Mouse (Mus musculus): ENCODE data around the gene Tmem230.
A peak's percentile ranks its signal among the peaks of the same experiment; 100 is the strongest.
"Not testable (repeated sequence)": the region's sequence is repeated elsewhere in the genome, so short reads cannot be mapped to it uniquely, and the experiment has no call there.

The Tmem230 gene

GRCm38 (mm10) chr2:132270331-132270951 is 22.8 kb upstream of the Tmem230 start:
- DNase-seq: no peak

GRCm38 (mm10) chr2:132269217-132269616 is 21.6 kb upstream of the Tmem230 start:
- no peak for DNase-seq

- DNase-seq: no peak
Measured at GRCm38 (mm10) chr2:132266086-132266485, 18.5 kb upstream of the Tmem230 start.

- no peak for DNase-seq
Measured at GRCm38 (mm10) chr2:132265196-132265595, 17.6 kb upstream of the Tmem230 start.

GRCm38 (mm10) chr2:132264266-132264710 is 16.7 kb upstream of the Tmem230 start:
- DNase-seq: no peak

GRCm38 (mm10) chr2:132263421-132264265 is 16.0 kb upstream of the Tmem230 start:
- DNase-seq: peak; percentile 47

GRCm38 (mm10) chr2:132262879-132263398 is 15.3 kb upstream of the Tmem230 start, which contains the start of gene Cds2:
Gene Cds2, plus strand, starts transcription at chr2:132263148.
- DNase-seq: peak; percentile 99

- DNase-seq: no peak
Measured at GRCm38 (mm10) chr2:132262175-132262574, 14.6 kb upstream of the Tmem230 start.

- no peak for DNase-seq
Measured at GRCm38 (mm10) chr2:132260601-132261000, 13.0 kb upstream of the Tmem230 start.

- DNase-seq: no peak
Measured at GRCm38 (mm10) chr2:132257350-132258068, 9.9 kb upstream of the Tmem230 start.

- no peak for DNase-seq
Measured at GRCm38 (mm10) chr2:132253603-132254002, 6.0 kb upstream of the Tmem230 start.

GRCm38 (mm10) chr2:132252542-132253528 is 5.2 kb upstream of the Tmem230 start, which contains the start of gene Pcna:
Gene Pcna, minus strand, starts transcription at chr2:132253314.
- DNase-seq: peak; percentile 97

GRCm38 (mm10) chr2:132251911-132252310 is 4.3 kb upstream of the Tmem230 start:
- no peak for DNase-seq

- DNase-seq: no peak
Measured at GRCm38 (mm10) chr2:132243370-132243769, 4.2 kb downstream of the Tmem230 start.

GRCm38 (mm10) chr2:132240457-132240856 is 7.2 kb downstream of the Tmem230 start:
- DNase-seq: peak; percentile 52

- DNase-seq: not testable (repeated sequence)
Measured at GRCm38 (mm10) chr2:132239434-132239833, 8.2 kb downstream of the Tmem230 start.

GRCm38 (mm10) chr2:132235975-132236374 is 11.6 kb downstream of the Tmem230 start:
- no peak for DNase-seq

- DNase-seq: no peak
Measured at GRCm38 (mm10) chr2:132235291-132235690, 12.3 kb downstream of the Tmem230 start.

GRCm38 (mm10) chr2:132233985-132234765 is 13.4 kb downstream of the Tmem230 start:
- DNase-seq: no peak

- no peak for DNase-seq
Measured at GRCm38 (mm10) chr2:132232413-132232945, 15.1 kb downstream of the Tmem230 start.

- DNase-seq: no peak
Measured at GRCm38 (mm10) chr2:132224359-132224758, 23.2 kb downstream of the Tmem230 start.
